Mouse (Mus musculus) neural tube, embryonic 15.5 days (tissue): ENCODE results near the gene Rpl39. TPM values are rescaled to one million over a fixed set of nuclear protein-coding genes. Genes with fewer than 3 reads are reported as not detected.

Experiments used
- ATAC-seq: fragments of 200-750 bp; cut with Nextera tagmentation; 2 replicates; pipeline ENCODE4 v1.8.0; 2017; ENCODE audit warnings: mild to moderate bottlenecking, moderate TSS enrichment, moderate library complexity; ENCODE audit not compliant: low FRiP score
- H3K27ac ChIP-seq: fragments of 300-500 bp; sonication (generic); replicated peaks from 2 replicates; pipeline ENCODE4 v1.5.1; 2015; ENCODE audit warnings: mild to moderate bottlenecking, inconsistent platforms
- H3K27me3 ChIP-seq: fragments of 300-500 bp; sonication (generic); replicated peaks from 2 replicates; pipeline ENCODE4 v1.6.1; 2015; ENCODE audit warnings: inconsistent platforms
- H3K36me3 ChIP-seq: fragments of 300-500 bp; sonication (generic); 2 replicates; pipeline ENCODE4 v1.6.1; 2015; ENCODE audit warnings: inconsistent platforms
- H3K4me1 ChIP-seq: fragments of 300-500 bp; sonication (generic); 2 replicates; pipeline ENCODE4 v1.6.1; 2015; ENCODE audit warnings: inconsistent platforms
- H3K4me2 ChIP-seq: fragments of 300-500 bp; sonication (generic); 2 replicates; pipeline ENCODE4 v1.6.1; 2015; ENCODE audit warnings: inconsistent platforms, mild to moderate bottlenecking, moderate library complexity
- H3K4me3 ChIP-seq: fragments of 300-500 bp; sonication (generic); replicated peaks from 2 replicates; pipeline ENCODE4 v1.5.1; 2015; ENCODE audit warnings: mild to moderate bottlenecking, inconsistent platforms
- H3K9ac ChIP-seq: fragments of 300-500 bp; sonication (generic); replicated peaks from 2 replicates; pipeline ENCODE4 v1.6.1; 2015; ENCODE audit warnings: mild to moderate bottlenecking, inconsistent platforms
- H3K9me3 ChIP-seq: fragments of 300-500 bp; sonication (generic); replicated peaks from 2 replicates; pipeline ENCODE4 v1.6.1; 2016; ENCODE audit warnings: inconsistent platforms
- WGBS: fragments of 180-500 bp; shearing (Covaris S2); methylation state at CpG from one replicate; pipeline ENCODE4 v1.1.7; 2015; ENCODE audit warnings: mixed read lengths; 5-methylcytosine and 5-hydroxymethylcytosine counted together
- polyA plus RNA-seq: library from polyadenylated mRNA; unstranded; fragments of >200 nt; fragmentation: Nextera tagmentation; extraction: Ambion mirVana; gene quantifications from 2 replicates; pipeline ENCODE4 v1.2.1, GENCODE M21; 2015

Gene Rpl39
- polyA plus RNA-seq, result 318 and 331 TPM in 2 replicates

GRCm38 (mm10) chrX:37084927-37085660 is at the start of gene Rpl39:
Gene Rpl39, minus strand, starts transcription at chrX:37085402.
- H3K36me3 ChIP-seq, result no peaks in the 10 kb centered on the region; the same call in 1 of the 2 replicates
- H3K4me2 ChIP-seq, result peak within 1 kb of the TSS; percentile 62
- H3K4me1 ChIP-seq, result peaks cover 10% of the 10 kb centered on the region
- WGBS, result 13% methylated on average over 38 of the region's 38 CpGs
- H3K4me3 ChIP-seq, result peak within 1 kb of the TSS; percentile 55
- peak within 1 kb of the TSS; percentile 90 for H3K27ac ChIP-seq
- ATAC-seq, result peak; percentile 95
- H3K9me3 ChIP-seq, result no peaks in the 10 kb centered on the region
- no peaks in the 10 kb centered on the region for H3K27me3 ChIP-seq
- peak within 1 kb of the TSS; percentile 53 for H3K9ac ChIP-seq

GRCm38 (mm10) chrX:37126671-37127358 is 41.6 kb upstream of the Rpl39 start, which contains the start of gene Nkap:
Gene Nkap, plus strand, starts transcription at chrX:37126795.
- Histone ChIP-seq H3K4me1 (peaks cover 13% of the 10 kb centered on the region), H3K4me3 (peak within 1 kb of the TSS; percentile 61), H3K9me3 (no peaks in the 10 kb centered on the region), H3K9ac (peak within 1 kb of the TSS; percentile 62), H3K27me3 (no peaks in the 10 kb centered on the region), H3K27ac (peak within 1 kb of the TSS; percentile 76), H3K36me3 (no peaks in the 10 kb centered on the region), H3K4me2 (peak within 1 kb of the TSS; percentile 55)
- peak; percentile 92 for ATAC-seq
- 23% methylated on average over 58 of the region's 58 CpGs for WGBS

GRCm38 (mm10) chrX:37125511-37125910 is 40.3 kb upstream of the Rpl39 start:
- no peaks in the 10 kb centered on the region for H3K36me3 ChIP-seq
- H3K27ac ChIP-seq, result no peak overlapping the region
- no peaks in the 10 kb centered on the region for H3K27me3 ChIP-seq
- peaks cover 13% of the 10 kb centered on the region for H3K4me1 ChIP-seq
- 95% methylated on average over 7 of the region's 7 CpGs for WGBS
- no peak overlapping the region for H3K4me2 ChIP-seq
- no peak overlapping the region for H3K4me3 ChIP-seq
- no peaks in the 10 kb centered on the region for H3K9me3 ChIP-seq
- no peak overlapping the region for H3K9ac ChIP-seq
- no peak for ATAC-seq

GRCm38 (mm10) chrX:37120212-37120611 is 35.0 kb upstream of the Rpl39 start:
- Histone ChIP-seq H3K27ac (no peak overlapping the region), H3K9me3 (no peaks in the 10 kb centered on the region), H3K4me3 (no peak overlapping the region), H3K36me3 (no peaks in the 10 kb centered on the region), H3K4me1 (no peaks in the 10 kb centered on the region), H3K9ac (no peak overlapping the region), H3K4me2 (no peak overlapping the region), H3K27me3 (no peaks in the 10 kb centered on the region)
- ATAC-seq, result no peak
- WGBS, result 74% methylated on average over 5 of the region's 5 CpGs

GRCm38 (mm10) chrX:37119585-37119984 is 34.4 kb upstream of the Rpl39 start:
- no peaks in the 10 kb centered on the region for H3K36me3 ChIP-seq
- H3K27ac ChIP-seq, result no peak overlapping the region
- no peak for ATAC-seq
- H3K27me3 ChIP-seq, result no peaks in the 10 kb centered on the region
- no peak overlapping the region for H3K9ac ChIP-seq
- no peak overlapping the region for H3K4me3 ChIP-seq
- no peak overlapping the region for H3K4me2 ChIP-seq
- H3K4me1 ChIP-seq, result no peaks in the 10 kb centered on the region
- no peaks in the 10 kb centered on the region for H3K9me3 ChIP-seq
- 65% methylated on average over 3 of the region's 3 CpGs for WGBS

- Histone ChIP-seq H3K27me3 (no peaks in the 10 kb centered on the region), H3K4me3 (no peak overlapping the region), H3K27ac (no peak overlapping the region), H3K9ac (no peak overlapping the region), H3K36me3 (no peaks in the 10 kb centered on the region), H3K4me2 (no peak overlapping the region), H3K4me1 (no peaks in the 10 kb centered on the region), H3K9me3 (no peaks in the 10 kb centered on the region)
- 60% methylated on average over 1 of the region's 5 CpGs for WGBS
- no peak for ATAC-seq
Observed at GRCm38 (mm10) chrX:37117085-37117484, 31.9 kb upstream of the Rpl39 start.

GRCm38 (mm10) chrX:37110881-37111193 is 25.6 kb upstream of the Rpl39 start:
- H3K4me2 ChIP-seq, result peak overlapping the region; percentile 60
- WGBS, result 78% methylated on average over 4 of the region's 4 CpGs
- H3K9me3 ChIP-seq, result no peaks in the 10 kb centered on the region
- H3K27me3 ChIP-seq, result no peaks in the 10 kb centered on the region
- no peak overlapping the region for H3K27ac ChIP-seq
- H3K4me3 ChIP-seq, result peak overlapping the region; percentile 57
- ATAC-seq, result no peak
- H3K4me1 ChIP-seq, result no peaks in the 10 kb centered on the region
- H3K36me3 ChIP-seq, result no peaks in the 10 kb centered on the region
- no peak overlapping the region for H3K9ac ChIP-seq

GRCm38 (mm10) chrX:37110193-37110880 is 25.1 kb upstream of the Rpl39 start, which contains the start of gene Upf3b:
Gene Upf3b, minus strand, starts transcription at chrX:37110322.
- H3K27me3 ChIP-seq, result no peaks in the 10 kb centered on the region
- no peaks in the 10 kb centered on the region for H3K4me1 ChIP-seq
- peak within 1 kb of the TSS; percentile 57 for H3K4me3 ChIP-seq
- WGBS, result 23% methylated on average over 30 of the region's 30 CpGs
- peak within 1 kb of the TSS; percentile 60 for H3K4me2 ChIP-seq
- peak within 1 kb of the TSS; percentile 89 for H3K27ac ChIP-seq
- ATAC-seq, result peak; percentile 97
- peak within 1 kb of the TSS; percentile 60 for H3K9ac ChIP-seq
- H3K36me3 ChIP-seq, result no peaks in the 10 kb centered on the region
- no peaks in the 10 kb centered on the region for H3K9me3 ChIP-seq

GRCm38 (mm10) chrX:37109526-37110192 is 24.5 kb upstream of the Rpl39 start:
- Histone ChIP-seq H3K27ac (peak overlapping the region; percentile 89), H3K9me3 (no peaks in the 10 kb centered on the region), H3K4me1 (no peaks in the 10 kb centered on the region), H3K4me3 (peak overlapping the region; percentile 57), H3K27me3 (no peaks in the 10 kb centered on the region), H3K9ac (peak overlapping the region; percentile 60), H3K36me3 (no peaks in the 10 kb centered on the region), H3K4me2 (peak overlapping the region; percentile 60)
- 13% methylated on average over 27 of the region's 27 CpGs for WGBS
- ATAC-seq, result peak; percentile 84

- Histone ChIP-seq H3K4me3 (no peak overlapping the region), H3K9me3 (no peaks in the 10 kb centered on the region), H3K4me1 (no peaks in the 10 kb centered on the region), H3K36me3 (0 out of 2 replicates have a peak, but pooled peaks cover 4% of the 10 kb centered on the region), H3K27me3 (no peaks in the 10 kb centered on the region), H3K27ac (no peak overlapping the region), H3K9ac (no peak overlapping the region), H3K4me2 (no peak overlapping the region)
- no peak for ATAC-seq
- WGBS, result 80% methylated on average over 2 of the region's 2 CpGs
Observed at GRCm38 (mm10) chrX:37103826-37104225, 18.6 kb upstream of the Rpl39 start.

GRCm38 (mm10) chrX:37098681-37099080 is 13.5 kb upstream of the Rpl39 start:
- H3K4me3 ChIP-seq, result no peak overlapping the region
- H3K4me2 ChIP-seq, result no peak overlapping the region
- H3K4me1 ChIP-seq, result no peaks in the 10 kb centered on the region
- no peak overlapping the region for H3K27ac ChIP-seq
- WGBS, result 93% methylated on average over 3 of the region's 3 CpGs
- no peak for ATAC-seq
- H3K9ac ChIP-seq, result no peak overlapping the region
- H3K27me3 ChIP-seq, result no peaks in the 10 kb centered on the region
- no peaks in the 10 kb centered on the region for H3K9me3 ChIP-seq
- H3K36me3 ChIP-seq, result 0 out of 2 replicates have a peak, but pooled peaks cover 12% of the 10 kb centered on the region
